Mouse (Mus musculus): Measurements from ENCODE around the gene Apobec2. TPM values are rescaled to one million over a fixed set of nuclear protein-coding genes. Genes with fewer than 3 reads are reported as not detected.

Apobec2 gene
- polyA plus RNA-seq, 1 experiment, result 7.6 TPM

DNA sequence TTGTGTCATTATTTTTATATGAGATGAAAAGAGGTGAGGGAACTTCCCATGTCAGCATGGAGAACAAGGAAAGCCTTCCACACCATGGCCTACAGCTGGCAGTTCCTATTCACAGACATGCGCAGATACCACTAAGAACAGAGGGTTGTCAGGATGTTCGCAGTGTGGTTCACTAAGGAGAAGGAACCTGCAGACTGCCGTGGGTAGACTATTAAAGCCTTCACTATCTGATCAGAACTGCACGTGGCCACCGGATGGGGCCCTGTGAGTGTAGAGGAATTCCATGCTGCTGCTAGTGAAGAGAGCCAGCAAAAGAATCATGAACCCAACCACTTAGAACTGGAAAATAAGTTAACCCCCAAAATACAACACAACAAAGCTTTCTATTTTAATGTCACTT, 43.3 kb downstream of the Apobec2 start:
- H3K4me1 ChIP-seq (replicated peaks; ENCODE audit: control insufficient read depth, insufficient read depth, low read length), result no peaks in the 10 kb centered on the region
- H3K4me3 ChIP-seq (ENCODE audit: control insufficient read depth, insufficient read depth, low read length), result no peak overlapping the region
- H3K36me3 ChIP-seq (ENCODE audit: control insufficient read depth, insufficient read depth, low read length), result peaks cover 80% of the 10 kb centered on the region
- no peak overlapping the region for H3K27ac ChIP-seq (ENCODE audit: control insufficient read depth, insufficient read depth, low read length)
- no peaks in the 10 kb centered on the region for H3K27me3 ChIP-seq (ENCODE audit: control insufficient read depth, insufficient read depth, low read length)
- TF ChIP-seq CTCF (IDR thresholded peaks at IDR 0.05; ENCODE audit: borderline replicate concordance, control insufficient read depth, extremely low read depth, insufficient read depth, low read length, poor library complexity) (no peak), POLR2A (IDR thresholded peaks at IDR 0.05; ENCODE audit: control insufficient read depth, extremely low read depth, insufficient read depth, low read length, poor library complexity) (no peak)
- DNase-seq, result no peak
- WGBS, result 95% methylated on average over 5 of the region's 5 CpGs

DNA sequence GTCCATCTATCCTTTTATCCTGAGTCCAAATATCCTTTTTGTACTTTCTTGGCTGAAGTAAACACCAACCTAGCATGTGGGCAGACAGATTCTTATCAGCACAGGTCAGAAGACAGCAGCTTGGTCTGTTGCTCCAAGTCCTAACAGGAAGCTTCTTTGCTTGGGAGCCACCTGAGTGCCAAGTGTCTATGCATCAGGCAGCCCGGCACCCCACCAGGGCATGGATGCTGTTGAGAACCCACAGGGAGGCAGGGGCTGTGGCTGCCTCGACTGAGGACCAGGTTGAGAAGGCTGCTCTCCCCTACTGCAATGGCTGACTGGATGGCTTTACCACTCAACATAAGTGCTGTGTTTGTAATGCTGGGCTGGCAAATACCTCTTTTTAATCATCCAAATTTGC, 44.1 kb downstream of the Apobec2 start:
- Histone ChIP-seq H3K4me1 (replicated peaks; ENCODE audit: control insufficient read depth, insufficient read depth, low read length) (no peaks in the 10 kb centered on the region), H3K27ac (ENCODE audit: control insufficient read depth, insufficient read depth, low read length) (no peak overlapping the region), H3K4me3 (ENCODE audit: control insufficient read depth, insufficient read depth, low read length) (no peak overlapping the region), H3K36me3 (ENCODE audit: control insufficient read depth, insufficient read depth, low read length) (peaks cover 72% of the 10 kb centered on the region), H3K27me3 (ENCODE audit: control insufficient read depth, insufficient read depth, low read length) (no peaks in the 10 kb centered on the region)
- no peak for DNase-seq
- WGBS, result 94% methylated on average over 2 of the region's 2 CpGs
- TF ChIP-seq CTCF (IDR thresholded peaks at IDR 0.05; ENCODE audit: borderline replicate concordance, control insufficient read depth, extremely low read depth, insufficient read depth, low read length, poor library complexity), result no peak
- TF ChIP-seq POLR2A (IDR thresholded peaks at IDR 0.05; ENCODE audit: control insufficient read depth, extremely low read depth, insufficient read depth, low read length, poor library complexity), result no peak

DNA sequence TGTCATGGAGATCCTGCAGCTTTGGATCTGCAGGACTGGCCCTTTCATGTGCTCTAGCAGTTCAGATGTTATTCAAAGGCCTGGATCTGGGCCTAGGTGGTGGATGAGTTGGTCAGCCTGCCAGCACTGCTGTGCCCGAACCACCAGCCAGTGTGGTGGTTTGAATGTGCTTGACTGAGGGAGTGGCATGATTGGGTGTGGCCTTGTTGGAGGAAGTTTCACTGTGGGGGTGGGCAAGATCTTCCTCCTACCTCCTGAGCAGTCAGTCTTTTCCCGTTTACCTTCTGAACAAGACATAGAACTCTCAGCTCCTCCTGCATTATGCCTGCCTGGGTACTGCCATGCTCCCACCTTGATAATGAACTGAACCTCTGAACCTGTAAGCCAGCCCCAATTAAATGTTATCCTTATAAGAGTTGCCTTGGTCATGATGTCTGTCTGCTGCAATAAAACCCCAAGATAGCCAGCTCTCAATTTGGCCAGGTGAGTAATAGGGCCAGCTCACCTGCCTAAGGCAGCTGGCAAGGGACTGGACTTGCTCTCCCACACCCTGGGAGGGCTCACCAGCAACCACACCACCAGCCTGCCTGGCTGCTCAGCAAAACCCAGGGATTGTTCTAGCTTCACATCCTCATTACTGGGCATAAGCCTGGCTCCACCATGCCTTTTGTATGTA, 46.8 kb downstream of the Apobec2 start:
- Histone ChIP-seq H3K4me3 (ENCODE audit: control insufficient read depth, insufficient read depth, low read length) (no peak overlapping the region), H3K27ac (ENCODE audit: control insufficient read depth, insufficient read depth, low read length) (no peak overlapping the region), H3K4me1 (replicated peaks; ENCODE audit: control insufficient read depth, insufficient read depth, low read length) (no peaks in the 10 kb centered on the region), H3K36me3 (ENCODE audit: control insufficient read depth, insufficient read depth, low read length) (peaks cover 45% of the 10 kb centered on the region), H3K27me3 (ENCODE audit: control insufficient read depth, insufficient read depth, low read length) (no peaks in the 10 kb centered on the region)
- no peak for DNase-seq
- TF ChIP-seq CTCF (IDR thresholded peaks at IDR 0.05; ENCODE audit: borderline replicate concordance, control insufficient read depth, extremely low read depth, insufficient read depth, low read length, poor library complexity) (no peak), POLR2A (IDR thresholded peaks at IDR 0.05; ENCODE audit: control insufficient read depth, extremely low read depth, insufficient read depth, low read length, poor library complexity) (no peak)
- WGBS, result 34% methylated on average over 2 of the region's 2 CpGs

DNA sequence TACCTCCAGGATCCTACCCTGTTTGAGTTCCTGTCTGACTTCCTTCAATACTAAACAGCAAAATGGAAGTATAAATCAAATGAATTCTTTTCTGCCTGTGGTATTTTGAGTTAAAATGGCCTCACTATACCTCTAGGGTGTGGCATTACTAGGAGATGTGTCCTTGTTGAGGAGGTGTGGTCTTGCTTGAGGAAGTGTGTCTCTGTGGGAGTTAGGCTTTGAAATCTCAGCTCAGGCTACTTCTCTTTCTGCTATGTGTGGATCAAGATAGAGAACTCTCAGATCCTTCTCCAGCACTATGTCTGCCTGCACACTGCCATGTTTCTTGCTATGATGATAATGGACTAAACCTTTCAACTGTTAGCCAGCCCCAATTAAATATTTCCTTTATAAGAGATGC, 53.7 kb downstream of the Apobec2 start:
- Histone ChIP-seq H3K27me3 (ENCODE audit: control insufficient read depth, insufficient read depth, low read length) (no peaks in the 10 kb centered on the region), H3K36me3 (ENCODE audit: control insufficient read depth, insufficient read depth, low read length) (no peaks in the 10 kb centered on the region), H3K4me1 (replicated peaks; ENCODE audit: control insufficient read depth, insufficient read depth, low read length) (no peaks in the 10 kb centered on the region), H3K4me3 (ENCODE audit: control insufficient read depth, insufficient read depth, low read length) (no peak overlapping the region), H3K27ac (ENCODE audit: control insufficient read depth, insufficient read depth, low read length) (no peak overlapping the region)
- no peak for TF ChIP-seq CTCF (IDR thresholded peaks at IDR 0.05; ENCODE audit: borderline replicate concordance, control insufficient read depth, extremely low read depth, insufficient read depth, low read length, poor library complexity)
- no peak for TF ChIP-seq POLR2A (IDR thresholded peaks at IDR 0.05; ENCODE audit: control insufficient read depth, extremely low read depth, insufficient read depth, low read length, poor library complexity)
- DNase-seq, result no peak

DNA sequence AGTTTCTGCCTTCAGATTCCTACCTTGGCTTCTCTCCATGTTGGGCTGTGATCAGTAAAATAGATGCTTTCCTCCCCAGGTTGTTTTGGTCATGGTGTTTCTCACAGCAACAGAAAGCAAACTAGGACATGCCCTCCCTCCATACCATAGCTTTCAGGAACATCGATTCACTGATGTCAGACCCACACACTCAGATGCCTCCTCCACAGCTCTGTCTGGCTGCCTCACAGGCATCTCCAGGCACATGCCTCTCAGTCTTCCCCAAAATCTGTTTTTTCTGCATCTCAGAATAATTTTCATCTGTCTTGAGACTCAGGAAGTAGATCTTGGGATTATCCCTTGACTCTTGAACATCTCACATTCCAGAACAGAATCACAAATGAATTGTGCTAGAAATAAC, 56.6 kb downstream of the Apobec2 start:
- Histone ChIP-seq H3K27me3 (ENCODE audit: control insufficient read depth, insufficient read depth, low read length) (no peaks in the 10 kb centered on the region), H3K4me1 (replicated peaks; ENCODE audit: control insufficient read depth, insufficient read depth, low read length) (no peaks in the 10 kb centered on the region), H3K27ac (ENCODE audit: control insufficient read depth, insufficient read depth, low read length) (no peak overlapping the region), H3K36me3 (ENCODE audit: control insufficient read depth, insufficient read depth, low read length) (no peaks in the 10 kb centered on the region), H3K4me3 (ENCODE audit: control insufficient read depth, insufficient read depth, low read length) (no peak overlapping the region)
- TF ChIP-seq CTCF (IDR thresholded peaks at IDR 0.05; ENCODE audit: borderline replicate concordance, control insufficient read depth, extremely low read depth, insufficient read depth, low read length, poor library complexity) (no peak), POLR2A (IDR thresholded peaks at IDR 0.05; ENCODE audit: control insufficient read depth, extremely low read depth, insufficient read depth, low read length, poor library complexity) (no peak)
- no peak for DNase-seq
- 100% methylated on average over 1 of the region's 1 CpGs for WGBS

DNA sequence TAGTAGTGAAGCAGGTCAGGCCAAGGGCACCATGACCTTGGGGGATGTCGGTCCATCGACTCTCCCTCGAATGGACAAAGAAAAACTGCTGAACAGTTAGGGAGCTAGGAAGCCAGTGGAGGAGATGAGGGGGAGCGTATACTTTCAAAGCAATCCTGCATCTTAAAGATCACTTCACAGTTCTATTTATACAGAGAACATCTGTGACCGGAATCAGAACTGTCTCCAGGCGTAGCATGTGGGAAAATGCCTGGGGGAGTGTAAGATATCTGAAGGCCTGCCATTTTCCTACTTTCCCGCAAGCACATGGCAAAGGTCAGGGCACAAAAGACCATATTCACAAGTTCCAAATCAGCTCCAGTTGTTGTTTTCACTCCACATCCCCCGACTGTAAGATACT, 59.7 kb downstream of the Apobec2 start:
- no peak overlapping the region for H3K27ac ChIP-seq (ENCODE audit: control insufficient read depth, insufficient read depth, low read length)
- DNase-seq, result no peak
- WGBS, result 94% methylated on average over 8 of the region's 8 CpGs
- no peak overlapping the region for H3K4me3 ChIP-seq (ENCODE audit: control insufficient read depth, insufficient read depth, low read length)
- H3K36me3 ChIP-seq (ENCODE audit: control insufficient read depth, insufficient read depth, low read length), result no peaks in the 10 kb centered on the region
- TF ChIP-seq CTCF (IDR thresholded peaks at IDR 0.05; ENCODE audit: borderline replicate concordance, control insufficient read depth, extremely low read depth, insufficient read depth, low read length, poor library complexity) (no peak), POLR2A (IDR thresholded peaks at IDR 0.05; ENCODE audit: control insufficient read depth, extremely low read depth, insufficient read depth, low read length, poor library complexity) (no peak)
- no peaks in the 10 kb centered on the region for H3K4me1 ChIP-seq (replicated peaks; ENCODE audit: control insufficient read depth, insufficient read depth, low read length)
- no peaks in the 10 kb centered on the region for H3K27me3 ChIP-seq (ENCODE audit: control insufficient read depth, insufficient read depth, low read length)

DNA sequence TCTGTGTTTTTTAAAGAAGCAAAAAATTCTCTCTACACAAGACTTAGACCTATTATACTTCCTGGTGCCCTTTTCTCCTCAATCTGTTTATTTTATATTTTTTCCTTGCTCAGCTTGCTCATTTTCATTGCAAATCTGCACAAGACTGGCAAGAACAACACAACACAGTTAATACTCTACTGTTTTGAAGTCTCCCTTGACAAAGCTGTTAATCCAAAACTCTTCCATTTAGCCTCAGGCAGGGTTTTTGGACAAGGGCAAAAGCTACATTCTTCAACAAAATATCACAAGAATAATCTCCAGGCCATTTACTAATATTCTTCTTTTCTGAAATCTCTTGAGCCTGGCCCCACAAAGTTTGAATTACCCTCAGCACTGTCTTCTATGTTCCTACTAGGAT, 61.1 kb downstream of the Apobec2 start:
- no peaks in the 10 kb centered on the region for H3K4me1 ChIP-seq (replicated peaks; ENCODE audit: control insufficient read depth, insufficient read depth, low read length)

More for the DNA sequence above, 61.1 kb downstream of the Apobec2 start:
- H3K36me3 ChIP-seq (ENCODE audit: control insufficient read depth, insufficient read depth, low read length), result no peaks in the 10 kb centered on the region
- TF ChIP-seq CTCF (IDR thresholded peaks at IDR 0.05; ENCODE audit: borderline replicate concordance, control insufficient read depth, extremely low read depth, insufficient read depth, low read length, poor library complexity) (no peak), POLR2A (IDR thresholded peaks at IDR 0.05; ENCODE audit: control insufficient read depth, extremely low read depth, insufficient read depth, low read length, poor library complexity) (no peak)
- H3K27me3 ChIP-seq (ENCODE audit: control insufficient read depth, insufficient read depth, low read length), result no peaks in the 10 kb centered on the region
- no peak overlapping the region for H3K4me3 ChIP-seq (ENCODE audit: control insufficient read depth, insufficient read depth, low read length)
- no peak overlapping the region for H3K27ac ChIP-seq (ENCODE audit: control insufficient read depth, insufficient read depth, low read length)
- DNase-seq, result no peak

Other genes starting within 250 kb of the Apobec2 start
- 0.08 and 0.09 TPM in 2 replicates for gene Trem1, start 200.2 kb downstream of the Apobec2 start, polyA plus RNA-seq (2012; rRNA removed)
- 0.23 and 0.27 TPM in 2 replicates for gene Trem3, start 185.2 kb downstream of the Apobec2 start, polyA plus RNA-seq (2012; rRNA removed)
- 4.3 and 4.7 TPM in 2 replicates for gene Treml4, start 168.6 kb downstream of the Apobec2 start, polyA plus RNA-seq (2012; rRNA removed)
- 54.8 and 56.4 TPM in 2 replicates for gene Treml2, start 133.4 kb downstream of the Apobec2 start, polyA plus RNA-seq (2012; rRNA removed)
- 4.0 and 4.3 TPM in 2 replicates for gene B430306N03Rik, start 116.8 kb downstream of the Apobec2 start, polyA plus RNA-seq (2012; rRNA removed)
- gene Trem2, start 86.5 kb downstream of the Apobec2 start, polyA plus RNA-seq (2012; rRNA removed), result 7.1 and 11.7 TPM in 2 replicates
- 0.73 TPM in 1 of 2 replicates, not detected in the other for gene Treml1, start 73.0 kb downstream of the Apobec2 start, polyA plus RNA-seq (2012; rRNA removed)
- 210 and 244 TPM in 2 replicates for gene Nfya, start 23.0 kb downstream of the Apobec2 start, polyA plus RNA-seq (2012; rRNA removed)
- 12.0 TPM in 2 replicates for gene Oard1, start 22.9 kb downstream of the Apobec2 start, polyA plus RNA-seq (2012; rRNA removed)
- 0.22 and 0.31 TPM in 2 replicates for gene Tspo2, start 18.6 kb upstream of the Apobec2 start, polyA plus RNA-seq (2012; rRNA removed)
- gene Unc5cl, start 22.0 kb upstream of the Apobec2 start, polyA plus RNA-seq (2012; rRNA removed), result 68.1 and 72.7 TPM in 2 replicates